In genomic region chr1:131696325-131696724, GRCm38 (mm10) we compare ENCODE assay signal across 18 mouse cellular contexts. TPM values are rescaled to one million over a fixed set of nuclear protein-coding genes. Genes with fewer than 3 reads are reported as not detected.
DNase-seq lines count a peak whose midpoint lies in the region; ATAC-seq lines count a peak whose summit lies in the region.
"Had no signal": no experiment of that assay in that cellular context is flagged by ENCODE, and none has a peak within 500 bp of the region (broad histone marks: within the 10 kb centered on the region; RNA-seq: fewer than 3 reads in every experiment).

No protein-coding gene starts in this region.

- peak; percentile 57 for ATAC-seq in frontal cortex, adult (ENCODE audit: low TSS enrichment)
- ATAC-seq: activated CD4-positive, CD25-positive, alpha-beta regulatory T cell, adult 4 months; forebrain, embryonic 16.5 days; midbrain, embryonic 15.5 days had no signal

- no peak for DNase-seq in frontal cortex, postnatal 25 days (ENCODE audit: low spot score in 2 of 2)
- DNase-seq in layer of hippocampus, adult 11-12 months (ENCODE audit: low spot score), result peak; percentile 48
- DNase-seq in layer of hippocampus, postnatal 25 days (ENCODE audit: extremely low spot score in 1 of 2, low spot score in 1 of 2), result no peak
- peak; percentile 70 for DNase-seq in testis, postnatal 14 days (ENCODE audit: low spot score)
- DNase-seq in testis, postnatal 10 days (ENCODE audit: low spot score), result no peak
- DNase-seq in telencephalon, adult 2 months (ENCODE audit: low read depth, low spot score), result peak; percentile 64
- no peak for DNase-seq in c-Kit-positive CD71-positive TER-119-positive erythroid progenitor cells, embryonic 14.5 days (ENCODE audit: low spot score)
- DNase-seq: adrenal gland, postnatal 10 days; cerebellum, adult 11-12 months; cerebellum, postnatal 36 days; kidney, adult 2 months had no signal

RNA-seq across cellular contexts. Expression of gene Rab7b, which starts 7.8 kb away (rescaled TPM):
- total RNA-seq in layer of hippocampus, postnatal 25 days (2021), result 1 to 10 TPM; 4.0 to 4.4 TPM

RNA-seq across cellular contexts. Expression of gene Slc26a9, which starts 47.5 kb away (rescaled TPM):
- total RNA-seq in layer of hippocampus, postnatal 25 days (2021), result under 1 TPM; 0.12 to 0.15 TPM
- total RNA-seq: hematopoietic stem cell, adult 5-6 weeks had no signal

RNA-seq across cellular contexts. Expression of gene Ctse, which starts 58.2 kb away (rescaled TPM):
- total RNA-seq in layer of hippocampus, postnatal 25 days (2021), result not detected
- total RNA-seq: ES-E14; liver, adult 2 months had no signal

Comparison
In these comparisons a context has a peak if more than half of its experiments do, and no peak if none do; other contexts are left out.
1. DNase-seq: peak in layer of hippocampus, adult 11-12 months (single experiment), testis, postnatal 14 days (single experiment) and telencephalon, adult 2 months (single experiment); none in frontal cortex, postnatal 25 days (0 of 2), layer of hippocampus, postnatal 25 days (0 of 2), testis, postnatal 10 days (single experiment) and c-Kit-positive CD71-positive TER-119-positive erythroid progenitor cells, embryonic 14.5 days (single experiment).